Mouse (Mus musculus) hindbrain, embryonic 15.5 days (tissue): ENCODE measurements around the gene Strip1. TPM values are rescaled to one million over a fixed set of nuclear protein-coding genes. Genes with fewer than 3 reads are reported as not detected.
A peak's percentile ranks its signal among the peaks of the same experiment; 100 is the strongest.

Source experiments
- ATAC-seq: fragments of 200-750 bp; cut with Nextera tagmentation; 2 replicates; pipeline ENCODE4 v1.8.0; 2017; ENCODE audit warnings: low read depth, moderate number of reproducible peaks, moderate TSS enrichment; ENCODE audit not compliant: low FRiP score
- H3K27ac ChIP-seq: fragments of 300-500 bp; sonication (generic); replicated peaks from 2 replicates; pipeline ENCODE4 v1.5.1; 2015; ENCODE audit warnings: mild to moderate bottlenecking, inconsistent platforms
- H3K27me3 ChIP-seq: fragments of 300-500 bp; sonication (generic); 2 replicates; pipeline ENCODE4 v1.6.1; 2015; ENCODE audit warnings: control low read depth, inconsistent platforms
- H3K36me3 ChIP-seq: fragments of 300-500 bp; sonication (generic); 2 replicates; pipeline ENCODE4 v1.6.1; 2015; ENCODE audit warnings: control low read depth, inconsistent platforms
- H3K4me1 ChIP-seq: fragments of 300-500 bp; sonication (generic); replicated peaks from 2 replicates; pipeline ENCODE4 v1.6.1; 2015; ENCODE audit warnings: control low read depth, inconsistent platforms
- H3K4me2 ChIP-seq: fragments of 300-500 bp; sonication (generic); 2 replicates; pipeline ENCODE4 v1.6.1; 2015; ENCODE audit warnings: moderate library complexity, mild to moderate bottlenecking, inconsistent platforms
- H3K4me3 ChIP-seq: fragments of 300-500 bp; sonication (generic); 2 replicates; pipeline ENCODE4 v1.5.1; 2015; ENCODE audit warnings: mild to moderate bottlenecking, inconsistent platforms
- H3K9ac ChIP-seq: fragments of 300-500 bp; sonication (generic); 2 replicates; pipeline ENCODE4 v1.6.1; 2015; ENCODE audit warnings: inconsistent platforms
- H3K9me3 ChIP-seq: fragments of 300-500 bp; sonication (generic); 2 replicates; pipeline ENCODE4 v1.6.1; 2016; ENCODE audit warnings: control low read depth, inconsistent platforms
- WGBS: fragments of 180-500 bp; shearing (Covaris S2); methylation state at CpG from one replicate; pipeline ENCODE4 v1.1.7; 2015; 5-methylcytosine and 5-hydroxymethylcytosine counted together
- polyA plus RNA-seq: library from polyadenylated mRNA; unstranded; fragments of >200 nt; fragmentation: Nextera tagmentation; extraction: Ambion mirVana; gene quantifications from 2 replicates; pipeline ENCODE4 v1.2.1, GENCODE M21; 2015

Gene Strip1
- polyA plus RNA-seq, 1 experiment from 2014 or later: 157 TPM

- WGBS: 9% methylated on average over 4 of the region's 4 CpGs
- no peaks in the 10 kb centered on the region for H3K9me3 ChIP-seq
Measured at GRCm38 (mm10) chr3:107605304-107605703, 26.2 kb downstream of the Strip1 start.

GRCm38 (mm10) chr3:107600127-107600526 lies 31.4 kb downstream of the Strip1 start:
- peaks cover 13% of the 10 kb centered on the region for H3K4me1 ChIP-seq
- H3K27me3 ChIP-seq: peaks cover 48% of the 10 kb centered on the region
- no peaks in the 10 kb centered on the region for H3K9me3 ChIP-seq
- 32% methylated on average over 5 of the region's 6 CpGs for WGBS
- H3K4me2 ChIP-seq: no peak overlapping the region
- ATAC-seq: 0 out of 2 replicates have a peak, but pooled peaks have one; percentile 13
- no peaks in the 10 kb centered on the region for H3K36me3 ChIP-seq
- H3K4me3 ChIP-seq: no peak overlapping the region
- no peak overlapping the region for H3K27ac ChIP-seq
- no peak overlapping the region for H3K9ac ChIP-seq

More at GRCm38 (mm10) chr3:107605304-107605703, 26.2 kb downstream of the Strip1 start:
- ATAC-seq: no peak
- H3K27ac ChIP-seq: no peak overlapping the region
- H3K4me3 ChIP-seq: no peak overlapping the region
- peaks cover 16% of the 10 kb centered on the region for H3K27me3 ChIP-seq
- no peak overlapping the region for H3K4me2 ChIP-seq
- H3K9ac ChIP-seq: no peak overlapping the region
- no peaks in the 10 kb centered on the region for H3K36me3 ChIP-seq
- no peaks in the 10 kb centered on the region for H3K4me1 ChIP-seq

GRCm38 (mm10) chr3:107597586-107598389 lies 33.7 kb downstream of the Strip1 start:
- Histone ChIP-seq H3K4me3 (no peak overlapping the region), H3K27me3 (peaks cover 65% of the 10 kb centered on the region), H3K27ac (no peak overlapping the region), H3K4me2 (no peak overlapping the region), H3K9me3 (no peaks in the 10 kb centered on the region), H3K9ac (no peak overlapping the region), H3K36me3 (no peaks in the 10 kb centered on the region), H3K4me1 (peaks cover 17% of the 10 kb centered on the region)
- 7% methylated on average over 22 of the region's 22 CpGs for WGBS
- ATAC-seq: no peak

GRCm38 (mm10) chr3:107597134-107597533 lies 34.4 kb downstream of the Strip1 start:
- H3K27ac ChIP-seq: no peak overlapping the region
- no peak overlapping the region for H3K4me3 ChIP-seq
- no peak overlapping the region for H3K9ac ChIP-seq
- peaks cover 17% of the 10 kb centered on the region for H3K4me1 ChIP-seq
- ATAC-seq: no peak
- 3% methylated on average over 24 of the region's 24 CpGs for WGBS
- peaks cover 72% of the 10 kb centered on the region for H3K27me3 ChIP-seq
- no peaks in the 10 kb centered on the region for H3K9me3 ChIP-seq
- no peak overlapping the region for H3K4me2 ChIP-seq
- no peaks in the 10 kb centered on the region for H3K36me3 ChIP-seq

GRCm38 (mm10) chr3:107596559-107596958 lies 34.9 kb downstream of the Strip1 start:
- Histone ChIP-seq H3K36me3 (no peaks in the 10 kb centered on the region), H3K27ac (no peak overlapping the region), H3K4me1 (peaks cover 17% of the 10 kb centered on the region), H3K27me3 (peaks cover 77% of the 10 kb centered on the region), H3K4me3 (no peak overlapping the region), H3K9ac (no peak overlapping the region), H3K4me2 (no peak overlapping the region), H3K9me3 (no peaks in the 10 kb centered on the region)
- ATAC-seq: no peak
- under 1% methylated on average over 26 of the region's 26 CpGs for WGBS

- whole genome bisulfite sequencing: under 1% methylated on average over 34 of the region's 34 CpGs
- Histone ChIP-seq H3K27me3 (peaks cover 77% of the 10 kb centered on the region), H3K9me3 (no peaks in the 10 kb centered on the region), H3K36me3 (no peaks in the 10 kb centered on the region), H3K27ac (no peak overlapping the region), H3K4me3 (no peak overlapping the region), H3K4me1 (peaks cover 17% of the 10 kb centered on the region), H3K4me2 (0 out of 2 replicates have a peak overlapping the region, but pooled peaks have one; percentile 54), H3K9ac (no peak overlapping the region)
- ATAC-seq: no peak
Measured at GRCm38 (mm10) chr3:107595938-107596461, 35.5 kb downstream of the Strip1 start.

- Histone ChIP-seq H3K36me3 (no peaks in the 10 kb centered on the region), H3K9ac (no peak overlapping the region; the same call in 1 of the 2 replicates), H3K27ac (no peak overlapping the region), H3K4me2 (peak overlapping the region; percentile 54), H3K9me3 (no peaks in the 10 kb centered on the region), H3K4me3 (peak overlapping the region; percentile 28), H3K27me3 (peaks cover 74% of the 10 kb centered on the region), H3K4me1 (peaks cover 17% of the 10 kb centered on the region)
- WGBS: under 1% methylated on average over 50 of the region's 50 CpGs
- ATAC-seq: no peak
Measured at GRCm38 (mm10) chr3:107595264-107595937, 36.1 kb downstream of the Strip1 start.

GRCm38 (mm10) chr3:107594662-107595263 lies 36.7 kb downstream of the Strip1 start, which contains the start of gene Alx3:
Gene Alx3 (plus strand): TSS chr3:107595031.
- peaks cover 74% of the 10 kb centered on the region for H3K27me3 ChIP-seq
- no peaks in the 10 kb centered on the region for H3K9me3 ChIP-seq
- ATAC-seq: no peak
- no peaks in the 10 kb centered on the region for H3K36me3 ChIP-seq
- no peak within 1 kb of the TSS for H3K27ac ChIP-seq
- H3K4me2 ChIP-seq: peak within 1 kb of the TSS; percentile 54
- peak within 1 kb of the TSS; percentile 28 for H3K4me3 ChIP-seq
- peaks cover 17% of the 10 kb centered on the region for H3K4me1 ChIP-seq
- under 1% methylated on average over 30 of the region's 46 CpGs for WGBS
- H3K9ac ChIP-seq: no peak within 1 kb of the TSS; the same call in 1 of the 2 replicates

GRCm38 (mm10) chr3:107593632-107594031 lies 37.9 kb downstream of the Strip1 start:
- no peak overlapping the region for H3K9ac ChIP-seq
- H3K4me3 ChIP-seq: no peak overlapping the region
- peaks cover 70% of the 10 kb centered on the region for H3K27me3 ChIP-seq
- WGBS: 52% methylated on average over 2 of the region's 2 CpGs
- ATAC-seq: no peak
- H3K4me2 ChIP-seq: no peak overlapping the region
- peaks cover 17% of the 10 kb centered on the region for H3K4me1 ChIP-seq
- H3K27ac ChIP-seq: no peak overlapping the region
- no peaks in the 10 kb centered on the region for H3K36me3 ChIP-seq
- H3K9me3 ChIP-seq: no peaks in the 10 kb centered on the region

GRCm38 (mm10) chr3:107591612-107592011 lies 39.9 kb downstream of the Strip1 start:
- no peak overlapping the region for H3K4me2 ChIP-seq
- no peaks in the 10 kb centered on the region for H3K9me3 ChIP-seq
- peaks cover 64% of the 10 kb centered on the region for H3K27me3 ChIP-seq
- H3K4me3 ChIP-seq: no peak overlapping the region
- H3K9ac ChIP-seq: no peak overlapping the region
- H3K4me1 ChIP-seq: peaks cover 17% of the 10 kb centered on the region
- ATAC-seq: no peak
- no peaks in the 10 kb centered on the region for H3K36me3 ChIP-seq
- H3K27ac ChIP-seq: no peak overlapping the region
- WGBS: 67% methylated on average over 1 of the region's 1 CpGs

- peaks cover 66% of the 10 kb centered on the region for H3K27me3 ChIP-seq
Measured at GRCm38 (mm10) chr3:107586504-107586903, 45.0 kb downstream of the Strip1 start.

More at GRCm38 (mm10) chr3:107586504-107586903, 45.0 kb downstream of the Strip1 start:
- Histone ChIP-seq H3K4me1 (peaks cover 8% of the 10 kb centered on the region), H3K9me3 (no peaks in the 10 kb centered on the region), H3K4me3 (no peak overlapping the region), H3K36me3 (no peaks in the 10 kb centered on the region), H3K9ac (no peak overlapping the region), H3K27ac (no peak overlapping the region), H3K4me2 (no peak overlapping the region)
- no peak for ATAC-seq
- WGBS: 73% methylated on average over 6 of the region's 6 CpGs
